Mouse (Mus musculus) retina, postnatal 1 day (tissue): ENCODE measurements around the gene Dnmt1.

Experiments used
- DNase-seq: peaks from one replicate; pipeline ENCODE4 v3.0.0-alpha.2; 2012

Gene Dnmt1

DNA sequence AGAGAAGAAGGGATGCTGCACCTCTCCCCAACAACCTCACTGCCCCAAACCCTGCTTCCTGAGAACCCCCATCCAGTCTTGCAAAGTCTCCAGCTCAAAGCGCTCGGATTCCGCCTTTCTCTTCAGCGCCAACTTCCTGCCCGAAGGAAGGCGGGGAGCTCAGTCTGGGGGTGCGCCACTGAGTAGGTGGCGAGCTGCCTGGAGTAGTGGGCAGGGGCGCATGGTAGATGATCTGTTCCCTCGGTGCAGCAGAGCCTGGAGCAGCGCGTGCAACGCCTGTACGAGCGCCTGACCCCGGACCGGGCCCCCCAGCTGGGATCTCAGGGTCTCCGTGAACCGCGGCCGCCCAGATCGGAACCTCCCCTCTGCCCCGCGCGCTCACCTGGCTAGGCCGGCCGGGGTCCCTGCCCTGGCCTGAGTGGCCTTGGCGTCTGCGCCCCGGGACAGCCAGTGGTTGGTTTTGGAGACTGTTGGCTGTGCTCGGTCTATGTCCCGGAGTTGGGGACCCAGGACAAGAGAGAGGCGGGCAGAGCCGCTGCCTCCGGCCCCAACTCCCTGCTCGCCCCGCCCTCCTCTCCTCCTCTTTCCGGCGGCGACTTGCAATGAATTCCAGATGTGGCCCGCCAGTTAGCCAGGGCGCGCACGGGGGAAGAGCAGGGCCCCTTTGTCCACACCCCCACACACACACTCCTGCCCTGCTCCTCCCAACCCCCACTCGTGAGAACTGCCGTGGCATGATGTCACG is 16.7 kb upstream of the Dnmt1 start, which contains the start of gene S1pr2:
TSS of gene S1pr2 (minus strand) at position 566 of the 745 bp plus-strand sequence.
- DNase-seq = peak; percentile 88

DNA sequence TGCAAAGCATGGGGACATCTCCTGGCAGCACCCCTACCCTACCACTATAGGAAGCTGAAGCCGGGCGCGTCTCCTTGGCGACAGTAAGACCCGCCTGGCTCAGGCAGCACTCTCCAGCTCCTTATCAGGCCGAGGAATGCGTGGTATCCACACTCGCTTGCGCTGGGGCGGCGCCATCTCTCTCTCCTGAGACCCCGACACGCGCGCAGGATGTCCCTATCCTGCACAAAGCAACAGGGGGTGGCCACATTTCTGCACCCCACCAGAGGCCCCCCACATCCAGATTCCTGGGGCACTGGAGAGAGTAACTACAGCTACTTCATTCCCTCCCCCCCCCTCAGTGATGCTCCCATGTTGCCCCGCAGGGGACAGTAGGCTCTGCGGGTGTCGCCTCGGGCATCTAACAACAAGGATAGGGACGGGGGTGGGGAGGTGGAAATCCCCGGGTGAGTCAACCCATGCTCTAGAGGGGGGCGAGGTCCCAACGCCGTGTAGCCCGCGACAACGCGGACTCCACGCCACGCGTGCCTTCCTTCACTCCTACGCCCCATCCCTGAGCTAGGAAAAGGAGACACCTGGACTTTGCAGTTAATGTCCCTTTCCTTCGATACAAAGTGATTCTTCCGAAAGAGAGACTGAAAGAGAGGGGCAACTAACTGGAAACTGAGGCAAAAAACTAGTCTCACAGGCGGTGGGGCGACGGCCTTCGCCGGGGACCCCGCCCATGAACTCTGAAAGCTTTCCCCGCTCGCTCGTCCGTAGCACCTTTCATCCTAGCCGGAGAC is 15.9 kb upstream of the Dnmt1 start:
- peak; percentile 70 for DNase-seq

DNA sequence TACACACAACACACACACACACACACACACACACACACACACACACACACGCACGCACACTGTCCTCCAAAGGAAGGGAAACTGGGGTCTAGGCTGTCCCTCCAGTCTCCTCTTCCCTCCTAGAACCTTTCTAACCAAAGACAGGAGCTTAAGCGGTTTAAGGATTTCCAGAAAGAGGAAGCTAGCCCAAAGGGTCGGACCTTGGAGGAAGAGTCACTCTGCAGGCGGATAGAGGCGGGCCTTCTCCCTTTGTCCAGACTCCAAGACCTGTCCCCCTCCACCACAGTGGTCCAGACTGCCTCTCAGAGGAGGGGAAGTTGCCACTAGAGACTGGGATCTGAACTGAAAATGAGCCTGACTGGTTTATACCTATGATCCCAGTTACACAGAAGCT is 14.0 kb upstream of the Dnmt1 start:
- peak; percentile 19 for DNase-seq

DNA sequence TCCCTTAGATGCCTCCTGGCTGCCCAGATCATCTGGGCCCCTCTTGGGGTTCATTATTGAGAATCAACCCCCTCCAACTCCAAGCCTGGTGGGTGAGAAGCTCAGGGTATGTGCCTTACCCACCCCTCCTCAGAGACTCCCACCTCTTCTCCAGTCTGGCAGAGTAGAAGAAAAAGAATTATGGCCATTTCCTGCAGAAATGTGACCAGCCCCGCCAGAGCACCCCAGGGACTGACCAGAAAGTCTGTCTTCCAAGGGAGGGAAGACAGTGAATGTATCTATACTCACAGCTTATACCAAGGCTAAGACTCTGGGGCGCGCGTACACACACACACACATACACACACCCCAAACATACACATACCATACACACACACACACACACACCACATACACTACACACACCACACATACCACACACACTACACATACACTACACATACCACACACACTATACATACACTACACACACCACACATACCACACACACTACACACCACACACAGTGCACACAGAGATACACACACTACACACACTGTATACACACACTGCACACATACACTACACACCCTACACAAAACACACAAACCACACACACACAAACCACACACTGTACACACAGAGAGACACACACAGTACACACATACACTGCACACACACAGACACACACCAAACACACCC is 13.5 kb upstream of the Dnmt1 start:
- DNase-seq = no peak

DNA sequence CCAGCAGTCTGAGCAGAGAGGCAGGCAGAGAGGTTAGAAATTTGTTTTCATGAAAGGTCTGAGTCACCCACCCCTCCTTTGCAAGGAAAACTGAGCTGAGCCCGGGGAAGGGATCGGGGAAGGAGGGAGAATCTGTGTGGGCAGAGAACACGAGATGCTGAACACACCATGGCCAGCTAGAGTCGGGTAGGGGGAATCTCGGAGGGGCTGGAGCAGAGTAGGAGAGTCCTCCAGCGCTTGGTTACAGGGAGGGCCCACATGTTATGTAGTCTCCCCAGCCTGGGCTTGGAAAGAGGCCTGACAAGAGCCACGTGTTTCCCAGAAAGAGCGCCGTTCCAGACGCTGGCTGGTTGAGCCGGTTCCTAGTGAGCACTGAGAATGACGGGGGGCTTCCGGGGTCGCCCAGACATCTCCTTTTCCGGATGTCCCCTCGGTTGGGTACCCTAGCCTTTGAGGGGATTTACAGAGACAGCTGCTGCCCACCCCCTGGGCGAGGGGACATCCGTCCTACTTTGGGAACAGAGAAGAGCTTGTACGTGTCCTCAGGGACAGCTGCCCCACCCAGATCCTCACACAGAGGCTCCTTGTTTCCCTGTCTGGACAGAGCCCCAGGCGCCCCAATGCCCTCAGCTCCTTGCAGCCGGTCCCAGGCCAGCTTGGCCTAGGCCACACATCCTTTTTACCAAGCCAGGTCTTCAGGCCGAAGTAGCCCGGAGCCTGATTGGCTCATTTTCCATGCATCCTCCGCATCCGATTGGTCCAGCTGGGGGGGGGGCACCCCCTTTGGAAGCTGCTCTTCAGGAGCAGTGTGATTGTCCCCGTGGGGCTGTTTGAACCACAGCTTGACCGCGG is 12.7 kb upstream of the Dnmt1 start:
- DNase-seq = peak; percentile 95

DNA sequence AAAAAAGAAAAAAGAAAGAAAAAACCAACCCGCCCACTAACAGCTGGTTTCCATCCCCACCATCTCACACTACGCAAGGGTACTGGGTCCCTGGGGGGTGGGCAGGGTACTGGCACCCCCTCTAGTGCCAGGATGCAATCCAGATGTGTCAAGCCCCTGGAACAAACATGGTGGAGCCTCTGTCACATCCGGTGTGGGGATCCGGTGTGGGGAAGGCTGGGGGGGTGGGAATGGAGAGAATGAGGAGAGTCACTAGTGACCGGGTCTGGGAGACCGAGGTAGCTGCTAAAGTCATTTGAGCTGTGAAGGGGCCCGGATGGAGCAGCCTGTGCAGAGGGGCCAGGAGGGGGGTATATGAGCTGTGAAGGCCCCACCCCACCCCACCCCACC is 12.1 kb upstream of the Dnmt1 start:
- DNase-seq = no peak

DNA sequence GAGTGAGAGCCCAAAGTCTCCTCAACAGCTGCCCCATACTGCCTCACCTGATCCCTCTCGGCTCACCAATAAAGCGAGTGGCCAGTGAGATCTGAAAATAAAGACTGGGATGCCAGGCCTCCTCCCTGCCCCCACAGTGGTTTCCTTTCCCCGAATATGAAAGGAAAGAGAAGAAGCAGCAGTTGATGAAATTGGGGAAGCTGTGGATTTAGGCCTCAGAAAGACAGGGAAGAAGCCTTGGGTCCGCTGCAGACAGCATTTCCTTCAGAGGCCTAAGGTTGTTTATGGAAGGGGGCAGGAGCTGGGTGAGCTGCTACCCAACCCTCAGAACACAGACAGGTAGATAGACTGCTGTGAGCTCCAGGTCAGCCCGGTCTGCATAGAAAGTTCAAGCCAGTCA is 7.1 kb upstream of the Dnmt1 start:
- DNase-seq = no peak

DNA sequence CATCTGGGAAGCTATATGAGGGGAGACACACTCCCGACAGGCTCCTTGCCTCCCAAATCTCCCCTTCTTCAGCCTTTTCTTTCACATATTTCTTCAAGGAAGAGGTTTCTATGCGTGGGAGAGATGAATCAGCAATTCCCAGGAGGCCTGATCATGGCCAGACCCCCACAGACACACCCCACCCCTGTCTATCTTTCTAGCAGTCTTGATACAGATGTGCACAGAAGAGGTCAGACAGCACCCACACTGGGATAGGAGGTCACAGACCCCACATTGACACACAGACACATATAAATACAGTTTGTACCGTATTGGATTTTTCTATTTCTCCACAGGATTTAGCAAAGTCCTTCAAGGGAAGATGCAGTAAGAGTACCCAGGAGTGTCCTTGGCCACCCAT is 6.3 kb upstream of the Dnmt1 start:
- DNase-seq = no peak

DNA sequence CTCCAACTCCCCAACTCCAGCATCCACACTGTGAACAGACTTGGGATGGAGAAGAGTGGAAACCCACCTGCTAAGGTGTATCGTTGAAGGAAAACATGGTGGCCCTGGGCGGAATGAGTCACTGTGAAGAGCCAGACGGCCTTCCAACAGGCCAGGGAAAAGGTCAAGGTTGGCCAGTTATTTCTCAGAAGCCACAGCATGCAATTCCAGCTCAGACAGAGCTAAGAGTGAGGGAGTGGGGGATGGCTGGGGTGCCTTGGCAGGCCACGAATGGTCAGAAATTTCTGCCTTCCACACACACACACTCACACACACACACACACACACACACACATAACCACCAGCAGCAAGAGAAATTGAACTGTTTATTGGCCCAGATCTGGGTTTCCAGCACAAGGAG is 5.9 kb upstream of the Dnmt1 start:
- DNase-seq = no peak

DNA sequence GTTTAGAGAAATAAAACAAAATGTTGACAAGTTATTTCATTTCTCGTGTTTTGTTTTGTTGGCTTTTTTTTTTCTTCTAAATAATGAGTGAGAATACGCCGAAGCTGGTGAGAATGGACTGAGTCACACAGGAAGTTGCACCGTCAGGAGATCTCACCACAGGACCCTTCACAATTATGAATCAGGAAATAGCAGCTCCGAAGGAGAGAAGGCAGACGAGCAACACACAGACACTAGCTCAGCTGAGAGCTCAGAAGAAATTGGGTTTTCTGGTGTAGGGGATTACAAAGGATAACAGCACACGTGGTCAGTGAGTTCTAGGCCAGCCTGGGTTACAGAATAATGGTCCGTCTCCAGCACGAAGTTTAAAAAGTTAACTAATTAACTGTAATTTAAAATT is 1.9 kb upstream of the Dnmt1 start:
- no peak for DNase-seq

DNA sequence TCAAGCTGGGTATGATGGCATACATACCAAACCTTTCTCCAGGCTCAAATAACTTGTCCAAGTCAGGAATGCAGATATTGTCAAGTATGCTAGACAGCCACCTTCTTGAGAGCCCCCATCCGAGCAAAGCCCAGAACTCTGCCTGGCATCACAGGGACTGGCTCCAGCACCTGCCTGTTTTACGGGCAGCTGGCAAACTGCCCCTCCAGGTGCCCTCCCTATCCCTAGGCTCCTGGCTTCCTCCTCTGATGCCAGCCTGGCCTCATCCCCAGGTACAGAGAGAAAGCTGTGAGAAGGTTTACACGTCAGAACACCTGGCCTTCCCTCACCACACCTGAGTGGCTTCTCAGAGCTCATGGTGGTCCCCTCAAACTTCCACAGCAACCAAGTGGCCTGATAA is 2.7 kb downstream of the Dnmt1 start:
- no peak for DNase-seq

DNA sequence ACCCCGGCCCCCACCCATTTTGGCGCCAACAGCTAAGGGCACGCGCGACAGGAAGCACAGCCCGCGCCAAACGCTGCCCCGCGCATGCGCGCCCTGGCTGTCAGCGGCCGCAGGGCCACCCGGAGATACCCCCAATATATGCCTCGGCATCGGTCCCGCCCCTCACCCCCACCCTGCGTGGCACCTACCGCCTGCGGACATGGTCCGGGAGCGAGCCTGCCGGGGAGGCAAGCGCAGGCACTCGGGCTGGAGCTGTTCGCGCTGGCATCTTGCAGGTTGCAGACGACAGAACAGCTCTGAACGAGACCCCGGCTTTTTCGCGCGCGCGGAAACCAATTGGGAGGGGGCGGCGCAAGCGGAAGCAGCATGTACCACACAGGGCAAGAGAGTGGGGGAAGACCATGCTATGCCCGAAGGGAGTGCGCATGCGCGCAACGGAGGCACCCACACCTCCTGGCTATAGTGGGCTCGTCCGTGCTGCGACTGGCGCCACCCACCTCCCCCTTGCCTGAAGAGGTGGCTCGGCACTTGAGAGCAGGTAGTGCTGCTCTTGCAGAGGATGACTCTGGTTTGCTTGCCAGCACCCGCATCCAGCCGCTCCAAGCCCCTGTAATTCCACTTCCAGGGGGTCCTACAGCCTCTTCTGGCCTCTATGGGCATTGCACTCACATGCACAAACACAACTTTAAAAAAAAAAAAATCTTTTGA is 7.0 kb downstream of the Dnmt1 start:
- peak; percentile 98 for DNase-seq

DNA sequence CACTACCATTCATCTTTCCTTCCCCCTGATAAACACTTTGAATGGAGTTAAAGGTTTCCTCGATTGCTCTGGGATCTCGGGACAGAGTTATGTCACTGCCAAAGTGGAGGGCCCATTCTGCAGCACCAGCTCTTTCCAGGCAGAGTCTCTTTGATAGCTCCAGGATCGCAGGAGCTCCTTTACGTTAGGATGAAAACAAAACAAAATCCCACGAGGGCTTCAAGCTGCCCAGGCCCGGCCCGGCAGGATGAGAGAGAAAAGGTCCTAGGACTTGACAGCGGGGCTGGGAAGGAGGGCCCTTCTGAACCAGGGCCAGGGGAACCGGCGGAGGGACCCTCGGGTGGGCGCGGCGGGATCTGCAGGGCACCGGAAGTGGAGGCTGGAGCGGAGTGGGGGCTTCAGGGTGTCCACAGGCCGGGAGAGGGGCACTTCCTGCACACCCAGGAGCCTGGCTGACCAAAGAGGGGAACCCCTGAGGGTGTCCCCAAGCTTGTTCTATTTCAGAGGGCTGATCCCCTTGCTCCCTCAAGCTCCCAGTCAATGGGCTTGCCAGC is 7.6 kb downstream of the Dnmt1 start:
- DNase-seq = no peak

DNA sequence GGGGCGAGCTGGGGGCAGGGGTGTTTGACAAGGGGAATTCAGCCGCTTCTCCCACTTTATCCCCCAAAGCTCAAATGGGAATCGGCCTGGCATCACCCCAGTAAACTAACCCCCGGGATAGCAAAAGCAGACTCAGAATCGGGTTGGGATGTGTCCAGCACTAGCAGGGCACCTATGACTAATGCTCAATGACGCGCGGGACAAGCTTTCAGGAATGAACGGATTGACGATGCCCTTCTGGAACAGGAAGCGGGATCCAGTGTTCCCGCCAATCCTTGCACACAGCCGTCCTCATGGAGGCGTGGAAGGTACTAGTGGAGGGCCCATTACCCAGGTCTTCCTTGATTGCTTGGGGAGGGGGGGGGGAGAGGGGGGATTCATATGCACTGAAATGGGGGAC is 8.2 kb downstream of the Dnmt1 start:
- no peak for DNase-seq

DNA sequence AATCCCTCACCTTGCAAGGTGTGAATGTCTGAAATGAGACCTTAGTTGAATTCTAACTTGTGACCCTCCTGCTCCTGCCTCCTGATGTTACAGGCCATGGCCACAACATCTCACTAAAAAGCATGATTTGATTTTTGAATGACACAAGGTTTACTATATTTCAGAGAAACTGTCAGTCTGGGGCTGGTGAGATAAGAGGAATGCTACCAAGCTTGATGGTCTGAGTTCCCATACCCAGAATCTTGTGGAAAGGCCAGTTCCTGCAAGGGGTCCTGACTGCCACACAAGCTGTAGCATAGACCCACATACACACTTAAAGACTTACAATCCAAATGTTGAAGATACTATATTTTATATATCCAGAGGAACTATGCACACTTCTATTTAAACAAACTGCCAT is 9.3 kb downstream of the Dnmt1 start:
- DNase-seq = no peak

DNA sequence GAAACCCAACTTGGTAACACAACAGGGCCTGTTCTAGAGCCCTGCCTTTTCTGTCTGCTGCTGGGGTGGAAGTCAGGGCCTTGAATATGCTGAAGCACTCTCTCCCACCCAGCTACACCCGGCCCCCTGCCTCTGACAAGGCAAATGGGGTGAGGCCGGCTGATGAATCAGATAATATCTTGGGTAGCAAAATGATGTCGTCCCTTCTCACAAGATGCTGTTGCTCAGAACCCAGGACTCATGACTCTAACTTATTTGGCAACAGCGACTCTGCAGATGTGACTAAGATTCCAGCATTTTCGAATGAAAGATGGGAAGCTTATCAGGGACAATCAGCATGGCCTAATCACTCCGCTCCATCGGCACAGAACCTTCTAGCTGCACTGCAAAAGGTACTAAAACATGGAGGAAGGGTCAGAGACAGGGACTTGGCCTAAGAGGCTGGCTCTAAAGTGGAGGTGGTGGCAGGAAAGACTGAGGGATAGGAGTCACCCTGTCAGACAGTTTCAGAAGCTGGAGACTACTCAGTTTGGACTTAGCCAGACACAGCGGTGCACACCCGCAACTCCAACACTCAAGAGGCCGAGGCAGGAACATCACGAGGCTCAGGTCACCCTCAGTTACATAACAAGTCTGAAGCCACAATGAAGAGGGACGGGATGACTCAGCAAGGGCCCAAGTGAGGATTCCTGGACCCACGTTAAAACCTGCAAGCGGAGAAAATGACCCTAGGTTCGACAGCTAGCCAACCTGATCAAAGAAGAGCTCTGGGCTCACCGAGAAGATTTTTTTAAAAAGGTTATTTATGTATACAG is 13.4 kb downstream of the Dnmt1 start:
- no peak for DNase-seq

DNA sequence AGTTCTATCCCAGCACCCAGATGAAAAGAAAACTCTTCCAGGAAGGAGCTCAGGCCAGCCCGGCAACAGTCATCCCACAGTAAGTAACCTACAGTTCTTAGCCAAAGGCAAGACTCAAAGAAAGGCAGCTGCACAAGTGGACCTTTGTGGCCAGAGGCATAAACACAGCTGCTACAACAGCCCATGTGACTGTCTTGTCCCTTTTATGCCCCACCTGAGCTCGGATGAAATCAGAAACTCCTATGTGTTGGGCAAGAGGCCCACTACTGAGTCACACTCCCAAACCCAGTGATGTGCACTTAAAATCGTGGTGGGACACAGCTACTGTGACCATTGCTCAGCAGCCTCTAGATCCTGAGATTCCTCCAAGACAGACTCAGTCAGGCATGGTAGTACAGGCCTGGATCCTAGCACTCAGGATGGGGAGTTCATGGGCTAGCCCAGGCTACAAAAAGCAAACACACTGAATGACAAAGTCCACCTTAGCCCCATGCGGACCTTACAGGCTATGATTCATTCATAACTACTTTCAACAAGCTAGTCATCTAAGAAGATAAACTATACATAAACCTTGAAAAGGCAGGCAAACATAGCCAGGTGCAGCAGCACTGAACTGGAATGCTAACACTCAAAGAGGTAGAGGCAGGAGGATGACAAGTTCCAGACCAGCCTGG is 14.9 kb downstream of the Dnmt1 start:
- DNase-seq = no peak

DNA sequence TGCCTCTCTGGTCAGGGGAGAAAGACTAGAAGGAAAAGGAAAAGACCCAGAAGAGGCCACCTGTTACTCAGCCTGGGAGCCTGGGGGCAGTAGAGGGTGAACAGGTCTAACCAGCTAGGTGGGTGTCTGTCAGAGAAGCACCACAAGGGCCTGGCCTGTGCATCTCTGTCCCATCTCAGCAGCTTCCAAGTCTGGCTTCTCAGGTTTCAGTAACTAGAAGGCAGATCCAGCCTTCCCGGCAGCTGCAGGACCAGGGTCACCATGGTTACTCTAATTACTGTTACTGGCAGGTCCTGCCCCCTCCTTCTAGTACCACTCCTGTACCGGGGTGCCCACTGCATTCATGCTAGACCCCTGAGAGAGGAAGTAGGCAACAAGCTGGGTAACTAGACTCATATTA is 15.8 kb downstream of the Dnmt1 start:
- peak; percentile 18 for DNase-seq

DNA sequence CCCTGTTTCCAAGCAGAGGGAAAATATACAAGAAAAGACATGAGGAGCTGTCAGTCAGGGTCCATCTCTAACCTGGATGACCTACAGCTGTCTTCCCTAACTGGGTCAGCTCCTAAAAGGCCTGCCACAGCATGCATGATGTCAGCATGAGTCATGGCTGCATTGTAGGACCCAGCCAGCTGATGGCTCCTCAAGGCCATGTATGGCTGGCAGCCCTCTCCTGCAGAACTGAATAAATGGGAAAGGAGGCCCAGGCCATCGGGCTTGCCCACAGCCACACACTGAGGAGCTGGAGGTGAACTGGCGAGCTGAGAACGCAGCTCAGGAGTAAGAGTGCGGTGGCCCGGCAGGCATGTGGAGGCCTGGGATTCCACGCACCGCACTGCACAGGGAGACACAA is 16.3 kb downstream of the Dnmt1 start:
- peak; percentile 4 for DNase-seq

DNA sequence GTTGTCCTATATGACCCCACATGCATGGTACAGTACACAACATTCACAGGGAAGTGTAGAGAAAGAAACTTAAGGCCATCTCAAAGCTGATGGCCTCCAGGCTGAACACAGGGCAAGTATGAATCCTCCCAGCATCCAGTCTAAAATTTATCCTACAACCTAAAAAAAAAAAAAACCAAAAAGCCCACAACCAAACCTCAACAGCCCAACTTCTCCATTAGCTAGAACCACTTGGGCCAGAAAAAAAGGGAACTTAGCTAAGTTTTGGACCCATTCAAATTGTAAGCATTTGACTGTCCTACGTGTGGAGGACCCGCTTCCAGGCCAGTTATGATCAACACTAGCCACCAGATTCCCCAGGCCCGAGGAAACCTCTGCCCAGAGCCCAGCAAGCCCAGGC is 36.4 kb downstream of the Dnmt1 start:
- no peak for DNase-seq

DNA sequence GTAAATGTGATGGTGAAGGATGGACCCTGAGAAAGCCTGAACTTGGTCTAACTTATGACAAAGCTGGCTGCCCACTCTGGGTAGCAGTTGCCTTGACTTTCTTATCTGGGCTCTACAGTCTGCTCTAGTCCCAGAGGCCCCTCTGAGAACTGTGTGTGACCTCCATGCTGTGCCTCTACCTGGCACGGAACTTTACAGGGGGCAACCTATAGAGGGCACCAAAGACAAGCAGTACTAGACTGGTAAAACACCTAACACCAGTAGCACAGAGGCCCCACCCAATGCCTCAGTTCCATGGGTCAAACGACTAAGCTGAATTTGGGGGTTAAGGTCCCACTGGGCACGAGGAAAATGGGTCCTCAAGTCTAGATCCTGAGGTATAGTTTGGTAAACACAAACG is 43.5 kb downstream of the Dnmt1 start:
- no peak for DNase-seq
